Mouse (Mus musculus) 3T3-L1 (cell line): Measurements from ENCODE around the gene Tns4.
A peak's percentile ranks its signal among the peaks of the same experiment; 100 is the strongest.

Source experiments
- DNase-seq: peaks from one replicate; pipeline ENCODE4 v3.0.0-alpha.2; 2015; ENCODE audit warnings: low read depth, low spot score

The Tns4 gene

GRCm38 (mm10) chr11:99118420-99118819 is 29.3 kb upstream of the Tns4 start:
- DNase-seq = no peak

- no peak for DNase-seq
Observed at GRCm38 (mm10) chr11:99117907-99118306, 28.8 kb upstream of the Tns4 start.

- DNase-seq = no peak
Observed at GRCm38 (mm10) chr11:99115940-99116339, 26.8 kb upstream of the Tns4 start.

- peak; percentile 53 for DNase-seq
Observed at GRCm38 (mm10) chr11:99113111-99113510, 24.0 kb upstream of the Tns4 start.

GRCm38 (mm10) chr11:99112700-99113099 is 23.6 kb upstream of the Tns4 start:
- DNase-seq = no peak

- DNase-seq = no peak
Observed at GRCm38 (mm10) chr11:99111631-99112030, 22.5 kb upstream of the Tns4 start.

- DNase-seq = no peak
Observed at GRCm38 (mm10) chr11:99111155-99111554, 22.0 kb upstream of the Tns4 start.

- peak; percentile 30 for DNase-seq
Observed at GRCm38 (mm10) chr11:99110370-99111110, 21.4 kb upstream of the Tns4 start.

GRCm38 (mm10) chr11:99108296-99108695 is 19.2 kb upstream of the Tns4 start:
- DNase-seq = peak; percentile 70

- DNase-seq = peak; percentile 68
Observed at GRCm38 (mm10) chr11:99105981-99106726, 17.0 kb upstream of the Tns4 start.

GRCm38 (mm10) chr11:99104609-99105410 is 15.7 kb upstream of the Tns4 start:
- peak; percentile 56 for DNase-seq

- DNase-seq = peak; percentile 58
Observed at GRCm38 (mm10) chr11:99102575-99103270, 13.6 kb upstream of the Tns4 start.

GRCm38 (mm10) chr11:99101693-99102092 is 12.6 kb upstream of the Tns4 start:
- DNase-seq = peak; percentile 18

- no peak for DNase-seq
Observed at GRCm38 (mm10) chr11:99100215-99100614, 11.1 kb upstream of the Tns4 start.

GRCm38 (mm10) chr11:99099516-99099915 is 10.4 kb upstream of the Tns4 start:
- DNase-seq = peak; percentile 50

- peak; percentile 63 for DNase-seq
Observed at GRCm38 (mm10) chr11:99098924-99099323, 9.8 kb upstream of the Tns4 start.

- no peak for DNase-seq
Observed at GRCm38 (mm10) chr11:99096996-99097774, 8.1 kb upstream of the Tns4 start.

GRCm38 (mm10) chr11:99096417-99096816 is 7.3 kb upstream of the Tns4 start:
- DNase-seq = no peak

- DNase-seq = no peak
Observed at GRCm38 (mm10) chr11:99095759-99096158, 6.7 kb upstream of the Tns4 start.

GRCm38 (mm10) chr11:99094911-99095676 is 6.0 kb upstream of the Tns4 start:
- peak; percentile 45 for DNase-seq
